Mouse (Mus musculus): Measurements from ENCODE around the gene Wnk2. TPM values are rescaled to one million over a fixed set of nuclear protein-coding genes. Genes with fewer than 3 reads are reported as not detected.

Wnk2 gene
- polyA plus RNA-seq, 2 experiments: 3.0 to 7.8 TPM

- Histone ChIP-seq H3K4me2 (replicated peaks; ENCODE audit: low read depth, low read length, severe bottlenecking) (peak overlapping the region; percentile 99; the same call in 1 of the 2 replicates), H3K4me3 (replicated peaks; ENCODE audit: low read length) (no peak overlapping the region), H3K9ac (ENCODE audit: low read depth, low read length, severe bottlenecking) (no peak overlapping the region), H3K4me1 (ENCODE audit: control insufficient read depth, insufficient read depth, low read length) (peaks cover 28% of the 10 kb centered on the region), H3K9me3 (ENCODE audit: control insufficient read depth, low read length) (no peaks in the 10 kb centered on the region), H3K36me3 (ENCODE audit: control insufficient read depth, insufficient read depth, low read length) (no peaks in the 10 kb centered on the region), H3K27me3 (ENCODE audit: control insufficient read depth, insufficient read depth, low read length) (no peaks in the 10 kb centered on the region), H3K27ac (replicated peaks; ENCODE audit: low read depth, low read length) (no peak overlapping the region)
- ATAC-seq (ENCODE audit: low FRiP score, low read depth) (no peak), DNase-seq (ENCODE audit: low spot score) (no peak)
- no peak for TF ChIP-seq POLR2A (IDR thresholded peaks at IDR 0.05; ENCODE audit: borderline replicate concordance, extremely low read depth, insufficient read depth, insufficient read length)
- WGBS: 47% methylated on average over 1 of the region's 2 CpGs
These were observed 41.1 kb upstream of the Wnk2 start for GRCm38 (mm10) chr13:49188966-49189360.

GRCm38 (mm10) chr13:49188219-49188965 lies 40.6 kb upstream of the Wnk2 start:
- H3K4me3 ChIP-seq (replicated peaks; ENCODE audit: low read length): peak overlapping the region; percentile 84
- TF ChIP-seq POLR2A (IDR thresholded peaks at IDR 0.05; ENCODE audit: borderline replicate concordance, extremely low read depth, insufficient read depth, insufficient read length): no peak
- H3K4me1 ChIP-seq (ENCODE audit: control insufficient read depth, insufficient read depth, low read length): peaks cover 28% of the 10 kb centered on the region
- ATAC-seq (ENCODE audit: low FRiP score, low read depth) (no peak), DNase-seq (ENCODE audit: low spot score) (peak; percentile 7)
- H3K9me3 ChIP-seq (ENCODE audit: control insufficient read depth, low read length): no peaks in the 10 kb centered on the region
- H3K9ac ChIP-seq (ENCODE audit: low read depth, low read length, severe bottlenecking): peak overlapping the region; percentile 67
- no peaks in the 10 kb centered on the region for H3K27me3 ChIP-seq (ENCODE audit: control insufficient read depth, insufficient read depth, low read length)
- WGBS: 17% methylated on average over 11 of the region's 15 CpGs
- H3K4me2 ChIP-seq (replicated peaks; ENCODE audit: low read depth, low read length, severe bottlenecking): peak overlapping the region; percentile 99
- no peak overlapping the region for H3K27ac ChIP-seq (replicated peaks; ENCODE audit: low read depth, low read length)
- H3K36me3 ChIP-seq (ENCODE audit: control insufficient read depth, insufficient read depth, low read length): no peaks in the 10 kb centered on the region

GRCm38 (mm10) chr13:49187288-49188218 lies 39.7 kb upstream of the Wnk2 start, which contains the start of gene Ninj1:
Gene Ninj1 (plus strand): TSS chr13:49187485.
- Histone ChIP-seq H3K4me3 (replicated peaks; ENCODE audit: low read length) (peak within 1 kb of the TSS; percentile 84), H3K9me3 (ENCODE audit: control insufficient read depth, low read length) (no peaks in the 10 kb centered on the region), H3K27me3 (ENCODE audit: control insufficient read depth, insufficient read depth, low read length) (no peaks in the 10 kb centered on the region), H3K9ac (ENCODE audit: low read depth, low read length, severe bottlenecking) (peak within 1 kb of the TSS; percentile 67), H3K36me3 (ENCODE audit: control insufficient read depth, insufficient read depth, low read length) (no peaks in the 10 kb centered on the region), H3K4me2 (replicated peaks; ENCODE audit: low read depth, low read length, severe bottlenecking) (peak within 1 kb of the TSS; percentile 99), H3K27ac (replicated peaks; ENCODE audit: low read depth, low read length) (peak within 1 kb of the TSS; percentile 68), H3K4me1 (ENCODE audit: control insufficient read depth, insufficient read depth, low read length) (peaks cover 28% of the 10 kb centered on the region)
- under 1% methylated on average over 48 of the region's 87 CpGs for WGBS
- TF ChIP-seq POLR2A (IDR thresholded peaks at IDR 0.05; ENCODE audit: borderline replicate concordance, extremely low read depth, insufficient read depth, insufficient read length): peak; percentile 78; the same call in 1 of the 2 replicates
- ATAC-seq (ENCODE audit: low FRiP score, low read depth) (peak; percentile 95), DNase-seq (ENCODE audit: low spot score) (peak; percentile 79)

GRCm38 (mm10) chr13:49186798-49187287 lies 39.0 kb upstream of the Wnk2 start:
- 16% methylated on average over 11 of the region's 11 CpGs for WGBS
- DNase-seq (ENCODE audit: low spot score): no peak
- ATAC-seq (ENCODE audit: low FRiP score, low read depth): no peak; the same call in 1 of the 2 replicates
- H3K27me3 ChIP-seq (ENCODE audit: control insufficient read depth, insufficient read depth, low read length): no peaks in the 10 kb centered on the region
- H3K4me2 ChIP-seq (replicated peaks; ENCODE audit: low read depth, low read length, severe bottlenecking): peak overlapping the region; percentile 99
- H3K36me3 ChIP-seq (ENCODE audit: control insufficient read depth, insufficient read depth, low read length): no peaks in the 10 kb centered on the region
- peak overlapping the region; percentile 84 for H3K4me3 ChIP-seq (replicated peaks; ENCODE audit: low read length)
- H3K9me3 ChIP-seq (ENCODE audit: control insufficient read depth, low read length): no peaks in the 10 kb centered on the region
- TF ChIP-seq POLR2A (IDR thresholded peaks at IDR 0.05; ENCODE audit: borderline replicate concordance, extremely low read depth, insufficient read depth, insufficient read length): no peak
- peaks cover 28% of the 10 kb centered on the region for H3K4me1 ChIP-seq (ENCODE audit: control insufficient read depth, insufficient read depth, low read length)
- H3K9ac ChIP-seq (ENCODE audit: low read depth, low read length, severe bottlenecking): peak overlapping the region; percentile 67
- H3K27ac ChIP-seq (replicated peaks; ENCODE audit: low read depth, low read length): peak overlapping the region; percentile 68

- H3K4me2 ChIP-seq (replicated peaks; ENCODE audit: low read depth, low read length, severe bottlenecking): no peak overlapping the region
- TF ChIP-seq POLR2A (IDR thresholded peaks at IDR 0.05; ENCODE audit: borderline replicate concordance, extremely low read depth, insufficient read depth, insufficient read length): no peak
- no peaks in the 10 kb centered on the region for H3K9me3 ChIP-seq (ENCODE audit: control insufficient read depth, low read length)
- H3K36me3 ChIP-seq (ENCODE audit: control insufficient read depth, insufficient read depth, low read length): no peaks in the 10 kb centered on the region
- ATAC-seq (ENCODE audit: low FRiP score, low read depth) (no peak), DNase-seq (ENCODE audit: low spot score) (no peak)
- peaks cover 20% of the 10 kb centered on the region for H3K4me1 ChIP-seq (ENCODE audit: control insufficient read depth, insufficient read depth, low read length)
- H3K27ac ChIP-seq (replicated peaks; ENCODE audit: low read depth, low read length): no peak overlapping the region
- H3K4me3 ChIP-seq (replicated peaks; ENCODE audit: low read length): no peak overlapping the region
- no peaks in the 10 kb centered on the region for H3K27me3 ChIP-seq (ENCODE audit: control insufficient read depth, insufficient read depth, low read length)
- no peak overlapping the region for H3K9ac ChIP-seq (ENCODE audit: low read depth, low read length, severe bottlenecking)
- 42% methylated on average over 5 of the region's 5 CpGs for WGBS
These were observed 35.8 kb upstream of the Wnk2 start for GRCm38 (mm10) chr13:49183646-49184045.

All from limb, embryonic 14.5 days (tissue).